Mouse (Mus musculus): ENCODE measurements around the gene Tmem131. TPM values are rescaled to one million over a fixed set of nuclear protein-coding genes. Genes with fewer than 3 reads are reported as not detected.

The Tmem131 gene
- total and polyA plus RNA-seq, 3 experiments = 51.0 to 298 (median 98.2) TPM

DNA sequence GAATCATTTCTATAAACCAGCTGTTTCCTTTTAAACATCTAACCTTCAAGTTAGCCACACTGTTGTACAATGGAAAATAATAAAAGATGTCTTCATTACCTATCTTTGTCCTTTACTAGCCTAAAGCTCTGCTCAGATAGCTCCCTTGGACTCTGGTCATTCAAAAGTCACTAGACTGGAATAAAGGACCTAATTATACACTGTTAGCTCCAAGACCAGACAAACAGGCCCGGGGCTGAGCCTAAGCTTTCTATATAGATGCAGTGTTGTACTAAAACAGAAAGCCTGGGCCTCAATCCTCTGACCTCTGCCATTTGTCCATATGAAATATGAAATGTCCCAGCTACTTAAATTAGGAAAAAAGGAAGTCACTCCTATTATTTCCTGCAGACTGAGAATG lies 101.7 kb downstream of the Tmem131 start:
- no peaks in the 10 kb centered on the region for H3K27me3 ChIP-seq (ENCODE audit: insufficient read depth, low read length)
- H3K4me1 ChIP-seq (ENCODE audit: insufficient read depth, low read depth, low read length) = peaks cover 47% of the 10 kb centered on the region
- no peaks in the 10 kb centered on the region for H3K9me3 ChIP-seq (replicated peaks)
- no peak for DNase-seq (ENCODE audit: low spot score)
- H3K36me3 ChIP-seq (replicated peaks) = peaks cover 90% of the 10 kb centered on the region
- TF ChIP-seq CTCF (IDR thresholded peaks at IDR 0.05; ENCODE audit: low read depth, low read length) (no peak), GATA1 (IDR thresholded peaks at IDR 0.05; ENCODE audit: borderline replicate concordance, low read length) (no peak), TAL1 (conservative IDR thresholded peaks at IDR 0.05; ENCODE audit: low read depth, low read length) (no peak), POLR2AphosphoS5 (IDR thresholded peaks at IDR 0.05; ENCODE audit: insufficient replicate concordance, low read depth, low read length) (no peak), GATA2 (IDR thresholded peaks at IDR 0.05; ENCODE audit: borderline replicate concordance, low read depth, low read length) (no peak)
- ATAC-seq (ENCODE audit: extremely low read depth, insufficient number of reproducible peaks, low FRiP score, poor library complexity, severe bottlenecking) = no peak
- no peak overlapping the region for H3K4me3 ChIP-seq (ENCODE audit: low read depth, low read length)

DNA sequence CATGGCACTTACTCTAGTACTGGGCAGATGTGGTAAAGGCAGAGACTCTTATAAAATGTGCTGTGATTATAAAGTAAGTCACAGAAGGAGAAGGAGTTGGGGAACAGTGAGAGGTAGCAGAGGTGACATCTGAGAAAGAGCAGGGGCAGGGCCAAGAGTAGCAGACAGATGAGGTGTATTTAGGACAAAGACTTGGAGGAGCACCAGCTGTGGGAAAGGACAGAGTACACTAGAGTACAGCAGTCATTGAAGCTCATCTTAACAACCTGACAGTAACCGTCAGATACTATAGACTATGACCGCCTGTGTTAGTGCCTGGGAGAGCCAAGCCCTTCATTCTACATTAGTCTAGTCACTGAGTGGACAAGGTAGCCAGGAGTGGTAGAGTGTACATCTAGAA lies 102.5 kb downstream of the Tmem131 start:
- peaks cover 90% of the 10 kb centered on the region for H3K36me3 ChIP-seq (replicated peaks)
- no peak for ATAC-seq (ENCODE audit: extremely low read depth, insufficient number of reproducible peaks, low FRiP score, poor library complexity, severe bottlenecking)
- no peaks in the 10 kb centered on the region for H3K27me3 ChIP-seq (ENCODE audit: insufficient read depth, low read length)
- no peak overlapping the region for H3K4me3 ChIP-seq (ENCODE audit: low read depth, low read length)
- TF ChIP-seq POLR2AphosphoS5 (IDR thresholded peaks at IDR 0.05; ENCODE audit: insufficient replicate concordance, low read depth, low read length) = no peak
- TF ChIP-seq GATA1 (IDR thresholded peaks at IDR 0.05; ENCODE audit: borderline replicate concordance, low read length) = no peak
- no peak for TF ChIP-seq CTCF (IDR thresholded peaks at IDR 0.05; ENCODE audit: low read depth, low read length)
- no peak for TF ChIP-seq GATA2 (IDR thresholded peaks at IDR 0.05; ENCODE audit: borderline replicate concordance, low read depth, low read length)
- no peak for TF ChIP-seq TAL1 (conservative IDR thresholded peaks at IDR 0.05; ENCODE audit: low read depth, low read length)
- peaks cover 49% of the 10 kb centered on the region for H3K4me1 ChIP-seq (ENCODE audit: insufficient read depth, low read depth, low read length)
- no peak for DNase-seq (ENCODE audit: low spot score)
- H3K9me3 ChIP-seq (replicated peaks) = no peaks in the 10 kb centered on the region

DNA sequence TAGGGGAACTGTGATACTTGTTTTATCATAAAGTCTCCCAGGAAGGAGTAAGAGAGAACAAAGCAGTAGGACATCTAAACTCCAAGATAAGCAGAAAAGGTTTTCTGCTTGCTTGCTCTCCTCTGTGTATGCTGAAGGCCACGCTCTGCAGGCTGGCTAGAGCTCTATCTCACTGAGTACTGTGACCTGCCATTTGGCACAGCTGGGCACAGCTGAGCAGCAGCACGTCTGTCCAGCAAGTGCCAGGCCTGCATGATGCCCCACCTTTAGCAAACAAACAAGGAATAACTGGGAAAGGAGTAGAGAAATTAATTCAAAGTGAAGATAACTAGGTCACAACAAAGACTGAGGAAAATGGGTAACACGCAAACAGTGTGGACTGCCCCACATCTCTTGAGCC lies 103.6 kb downstream of the Tmem131 start:
- peaks cover 91% of the 10 kb centered on the region for H3K36me3 ChIP-seq (replicated peaks)
- H3K27me3 ChIP-seq (ENCODE audit: insufficient read depth, low read length) = no peaks in the 10 kb centered on the region
- TF ChIP-seq TAL1 (conservative IDR thresholded peaks at IDR 0.05; ENCODE audit: low read depth, low read length) (no peak), GATA1 (IDR thresholded peaks at IDR 0.05; ENCODE audit: borderline replicate concordance, low read length) (no peak), CTCF (IDR thresholded peaks at IDR 0.05; ENCODE audit: low read depth, low read length) (no peak), GATA2 (IDR thresholded peaks at IDR 0.05; ENCODE audit: borderline replicate concordance, low read depth, low read length) (no peak), POLR2AphosphoS5 (IDR thresholded peaks at IDR 0.05; ENCODE audit: insufficient replicate concordance, low read depth, low read length) (no peak)
- ATAC-seq (ENCODE audit: extremely low read depth, insufficient number of reproducible peaks, low FRiP score, poor library complexity, severe bottlenecking) (no peak), DNase-seq (ENCODE audit: low spot score) (no peak)
- H3K4me1 ChIP-seq (ENCODE audit: insufficient read depth, low read depth, low read length) = peaks cover 46% of the 10 kb centered on the region
- H3K9me3 ChIP-seq (replicated peaks) = no peaks in the 10 kb centered on the region
- no peak overlapping the region for H3K4me3 ChIP-seq (ENCODE audit: low read depth, low read length)

DNA sequence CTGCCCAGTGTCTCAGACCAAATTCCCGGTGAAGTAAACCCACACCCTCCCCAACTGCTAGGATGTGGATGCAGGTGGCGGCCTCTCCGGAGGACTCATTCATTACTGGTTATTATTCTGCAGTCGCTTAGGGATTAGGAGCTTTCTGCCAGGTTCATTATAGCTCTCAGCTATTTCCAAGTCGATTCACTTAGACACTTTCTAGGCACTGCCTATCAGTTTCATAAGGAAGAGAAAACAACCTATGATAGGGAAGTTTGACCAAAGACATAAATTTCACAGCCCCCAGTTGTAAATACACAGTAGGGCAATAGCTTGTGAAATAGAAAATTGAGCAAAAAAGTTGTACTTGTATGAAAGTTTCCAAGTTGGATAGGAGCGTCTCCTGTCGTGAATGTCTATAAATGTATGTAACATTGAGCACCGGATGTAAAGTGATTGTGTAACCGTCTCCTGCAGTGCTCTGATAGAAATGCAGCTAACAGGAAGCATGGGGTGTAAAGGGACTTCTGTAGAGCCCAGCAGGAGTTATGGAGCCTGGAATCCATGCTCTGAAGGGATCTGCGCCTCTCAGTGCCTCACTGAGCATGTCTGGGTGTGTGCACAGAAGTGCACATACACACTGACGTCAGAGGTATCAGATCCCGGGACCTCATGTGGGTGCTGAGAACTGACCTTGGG lies 107.1 kb downstream of the Tmem131 start:
- Histone ChIP-seq H3K4me1 (ENCODE audit: insufficient read depth, low read depth, low read length) (peaks cover 27% of the 10 kb centered on the region), H3K36me3 (replicated peaks) (peaks cover 95% of the 10 kb centered on the region), H3K9me3 (replicated peaks) (no peaks in the 10 kb centered on the region), H3K4me3 (ENCODE audit: low read depth, low read length) (no peak overlapping the region), H3K27me3 (ENCODE audit: insufficient read depth, low read length) (no peaks in the 10 kb centered on the region)
- DNase-seq (ENCODE audit: low spot score) (no peak), ATAC-seq (ENCODE audit: extremely low read depth, insufficient number of reproducible peaks, low FRiP score, poor library complexity, severe bottlenecking) (no peak)
- TF ChIP-seq CTCF (IDR thresholded peaks at IDR 0.05; ENCODE audit: low read depth, low read length) = no peak
- no peak for TF ChIP-seq GATA1 (IDR thresholded peaks at IDR 0.05; ENCODE audit: borderline replicate concordance, low read length)
- no peak for TF ChIP-seq GATA2 (IDR thresholded peaks at IDR 0.05; ENCODE audit: borderline replicate concordance, low read depth, low read length)
- TF ChIP-seq TAL1 (conservative IDR thresholded peaks at IDR 0.05; ENCODE audit: low read depth, low read length) = no peak
- TF ChIP-seq POLR2AphosphoS5 (IDR thresholded peaks at IDR 0.05; ENCODE audit: insufficient replicate concordance, low read depth, low read length) = no peak

DNA sequence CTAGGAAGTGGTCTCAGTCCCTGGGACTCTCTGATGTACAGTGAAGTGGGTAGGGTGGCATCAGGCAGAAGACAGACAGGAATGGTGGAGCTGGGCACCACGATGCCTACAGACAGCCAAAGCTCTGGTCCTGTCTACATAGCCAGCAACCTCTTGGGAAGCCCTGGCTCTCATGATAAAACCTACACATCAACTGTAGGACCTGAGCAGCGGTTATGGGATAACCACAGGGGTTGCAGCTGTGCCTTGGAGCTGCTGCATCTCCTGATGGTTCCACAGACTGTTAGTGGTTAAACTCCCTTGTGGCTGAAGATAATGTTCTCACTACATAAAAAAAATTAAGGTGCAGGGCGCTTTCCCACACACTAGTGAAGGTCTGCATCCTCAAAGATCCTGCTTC lies 107.9 kb downstream of the Tmem131 start:
- DNase-seq (ENCODE audit: low spot score) (peak; percentile 15), ATAC-seq (ENCODE audit: extremely low read depth, insufficient number of reproducible peaks, low FRiP score, poor library complexity, severe bottlenecking) (no peak)
- Histone ChIP-seq H3K9me3 (replicated peaks) (no peaks in the 10 kb centered on the region), H3K4me3 (ENCODE audit: low read depth, low read length) (no peak overlapping the region), H3K4me1 (ENCODE audit: insufficient read depth, low read depth, low read length) (peaks cover 20% of the 10 kb centered on the region), H3K27me3 (ENCODE audit: insufficient read depth, low read length) (no peaks in the 10 kb centered on the region), H3K36me3 (replicated peaks) (peaks cover 95% of the 10 kb centered on the region)
- TF ChIP-seq TAL1 (conservative IDR thresholded peaks at IDR 0.05; ENCODE audit: low read depth, low read length) (peak; percentile 55), POLR2AphosphoS5 (IDR thresholded peaks at IDR 0.05; ENCODE audit: insufficient replicate concordance, low read depth, low read length) (no peak), GATA1 (IDR thresholded peaks at IDR 0.05; ENCODE audit: borderline replicate concordance, low read length) (no peak)

DNA sequence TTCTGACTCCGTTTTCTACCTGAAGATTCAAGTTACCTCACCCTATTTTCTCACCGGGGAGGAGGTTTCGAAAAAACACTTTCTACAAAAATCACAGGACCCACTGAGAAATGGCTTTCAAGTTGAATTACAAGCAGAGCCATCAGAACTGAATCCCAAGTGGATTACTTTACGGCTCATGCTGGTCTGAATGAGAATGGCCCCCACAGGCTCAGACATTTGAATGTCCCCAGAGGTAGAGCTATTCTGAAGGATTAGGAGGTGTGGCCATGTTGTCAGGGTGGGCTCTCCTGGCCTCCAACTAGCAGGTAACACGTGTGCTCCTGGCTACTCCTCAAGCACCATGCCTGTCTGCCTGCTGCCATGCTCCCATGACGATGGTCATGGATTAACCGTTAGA lies 109.4 kb downstream of the Tmem131 start:
- no peak for TF ChIP-seq CTCF (IDR thresholded peaks at IDR 0.05; ENCODE audit: low read depth, low read length)
- no peak for TF ChIP-seq TAL1 (conservative IDR thresholded peaks at IDR 0.05; ENCODE audit: low read depth, low read length)
- TF ChIP-seq POLR2AphosphoS5 (IDR thresholded peaks at IDR 0.05; ENCODE audit: insufficient replicate concordance, low read depth, low read length) = no peak
- no peak for TF ChIP-seq GATA2 (IDR thresholded peaks at IDR 0.05; ENCODE audit: borderline replicate concordance, low read depth, low read length)
- H3K4me1 ChIP-seq (ENCODE audit: insufficient read depth, low read depth, low read length) = peaks cover 15% of the 10 kb centered on the region
- peaks cover 91% of the 10 kb centered on the region for H3K36me3 ChIP-seq (replicated peaks)
- H3K4me3 ChIP-seq (ENCODE audit: low read depth, low read length) = no peak overlapping the region
- ATAC-seq (ENCODE audit: extremely low read depth, insufficient number of reproducible peaks, low FRiP score, poor library complexity, severe bottlenecking) (no peak), DNase-seq (ENCODE audit: low spot score) (no peak)
- H3K9me3 ChIP-seq (replicated peaks) = no peaks in the 10 kb centered on the region
- no peaks in the 10 kb centered on the region for H3K27me3 ChIP-seq (ENCODE audit: insufficient read depth, low read length)

Measured in G1E (cell line).